In the genomic region with DNA sequence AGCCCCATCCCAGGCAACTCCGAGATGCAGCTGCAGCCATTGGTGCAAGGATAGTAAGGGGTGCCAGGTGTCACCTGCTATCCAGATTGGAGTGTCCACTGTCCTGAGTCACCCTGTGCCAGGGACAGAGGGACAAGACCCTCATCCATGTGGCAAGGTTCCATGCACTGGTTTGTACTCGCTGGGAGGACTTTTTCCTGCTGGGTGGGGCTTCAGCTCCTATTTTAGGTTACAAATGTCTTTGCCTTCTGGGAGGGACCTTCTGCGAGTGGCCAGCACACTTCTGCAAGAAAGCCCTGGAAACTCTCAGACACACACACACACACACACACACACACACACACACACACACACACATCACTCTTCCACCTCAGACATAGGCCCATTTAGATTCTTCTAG, we compare ENCODE assay signal across 14 mouse cellular contexts. TPM values are rescaled to one million over a fixed set of nuclear protein-coding genes. Genes with fewer than 3 reads are reported as not detected.
DNase-seq lines count a peak whose midpoint lies in the region; ATAC-seq and TF ChIP-seq lines count a peak whose summit lies in the region.
"Had no signal": no experiment of that assay in that cellular context is flagged by ENCODE, and none has a peak within 500 bp of the region (broad histone marks: within the 10 kb centered on the region; RNA-seq: fewer than 3 reads in every experiment).

No protein-coding gene starts in this region.

- intact Hi-C loops in heart, postnatal 25 days (cut with DNase I): loop anchor here (5.0 kb wide), 1 partner anchor 76 kb away; the partner anchor contains the start of gene Zfand2a

- no peaks in the 10 kb centered on the region for H3K9me3 ChIP-seq in kidney, postnatal 0 days (replicated peaks; ENCODE audit: low read length)
- no peaks in the 10 kb centered on the region for H3K9me3 ChIP-seq in embryonic facial prominence, embryonic 14.5 days (ENCODE audit: control insufficient read depth, low read length)
- H3K9me3 ChIP-seq in liver, embryonic 15.5 days (replicated peaks): no peaks in the 10 kb centered on the region

- H3K4me3 ChIP-seq in kidney, postnatal 0 days (replicated peaks; ENCODE audit: low read depth, low read length): no peak overlapping the region
- no peak overlapping the region for H3K4me3 ChIP-seq in embryonic facial prominence, embryonic 14.5 days (ENCODE audit: low read depth, low read length)
- H3K4me3 ChIP-seq in liver, embryonic 15.5 days (replicated peaks): peak overlapping the region; percentile 22

- no peak for ATAC-seq in kidney, postnatal 0 days (replicated peaks; ENCODE audit: low FRiP score, low read depth)
- ATAC-seq in embryonic facial prominence, embryonic 14.5 days (ENCODE audit: low read depth): no peak
- ATAC-seq in liver, embryonic 15.5 days (ENCODE audit: insufficient read depth): no peak
- ATAC-seq: forebrain, postnatal 0 days had no signal

- peak; percentile 59 to 76 for DNase-seq in heart, adult 18-20 months
- no peak for DNase-seq in heart, postnatal 25 days (ENCODE audit: low spot score)
- DNase-seq in kidney, postnatal 0 days (ENCODE audit: low spot score): no peak
- no peak for DNase-seq in kidney, postnatal 4 days
- no peak for DNase-seq in embryonic facial prominence, embryonic 14.5 days (ENCODE audit: low spot score)
- no peak for DNase-seq in testis, postnatal 10 days (ENCODE audit: low spot score)
- no peak for DNase-seq in yolk sac, embryonic 10.5 days (ENCODE audit: low spot score)
- DNase-seq: B cell, adult 2 months; cerebellum, adult 11 months; forebrain, postnatal 0 days; layer of hippocampus, adult 9-11 months; lung, postnatal 10 days had no signal

- WGBS in kidney, postnatal 0 days: 58% methylated on average over 3 of the region's 3 CpGs
- 64% methylated on average over 3 of the region's 3 CpGs for WGBS in embryonic facial prominence, embryonic 14.5 days
- WGBS in liver, embryonic 15.5 days (ENCODE audit: insufficient replicate concordance): 39% methylated on average over 3 of the region's 3 CpGs

- H3K9ac ChIP-seq in kidney, postnatal 0 days (ENCODE audit: low read depth, low read length): no peak overlapping the region
- H3K9ac ChIP-seq in embryonic facial prominence, embryonic 14.5 days (ENCODE audit: low read depth, low read length): 0 out of 2 replicates have a peak overlapping the region, but pooled peaks have one; percentile 4
- H3K9ac ChIP-seq in liver, embryonic 15.5 days: no peak overlapping the region
- H3K9ac ChIP-seq: forebrain, postnatal 0 days had no signal

- H3K4me1 ChIP-seq in kidney, postnatal 0 days (replicated peaks; ENCODE audit: insufficient read depth, low read length): peaks cover 25% of the 10 kb centered on the region; the same call in 1 of the 2 replicates
- H3K4me1 ChIP-seq in embryonic facial prominence, embryonic 14.5 days (ENCODE audit: control insufficient read depth, insufficient read depth, low read length): peaks cover 19% of the 10 kb centered on the region
- H3K4me1 ChIP-seq in liver, embryonic 15.5 days (replicated peaks): peaks cover 44% of the 10 kb centered on the region

- 0 out of 2 replicates have a peak overlapping the region, but pooled peaks have one; percentile 36 for H3K27ac ChIP-seq in kidney, postnatal 0 days
- H3K27ac ChIP-seq in embryonic facial prominence, embryonic 14.5 days (replicated peaks; ENCODE audit: low read depth, low read length): peak overlapping the region; percentile 72; the same call in 1 of the 2 replicates
- peak overlapping the region; percentile 73 for H3K27ac ChIP-seq in liver, embryonic 15.5 days (replicated peaks)

- no peak for TF ChIP-seq CTCF in kidney, postnatal 0 days (IDR thresholded peaks at IDR 0.05; ENCODE audit: low read depth)

- H3K27me3 ChIP-seq in kidney, postnatal 0 days (ENCODE audit: insufficient read depth, low read length): no peaks in the 10 kb centered on the region
- H3K27me3 ChIP-seq in embryonic facial prominence, embryonic 14.5 days (replicated peaks; ENCODE audit: control insufficient read depth, insufficient read depth, low read length): no peaks in the 10 kb centered on the region
- no peaks in the 10 kb centered on the region for H3K27me3 ChIP-seq in liver, embryonic 15.5 days

- H3K36me3 ChIP-seq in kidney, postnatal 0 days (ENCODE audit: insufficient read depth, low read length): no peaks in the 10 kb centered on the region
- no peaks in the 10 kb centered on the region for H3K36me3 ChIP-seq in embryonic facial prominence, embryonic 14.5 days (ENCODE audit: control insufficient read depth, insufficient read depth, low read length)
- no peaks in the 10 kb centered on the region for H3K36me3 ChIP-seq in liver, embryonic 15.5 days (replicated peaks)

- no peak overlapping the region for H3K4me2 ChIP-seq in kidney, postnatal 0 days (ENCODE audit: low read length)
- H3K4me2 ChIP-seq in embryonic facial prominence, embryonic 14.5 days (ENCODE audit: low read depth, low read length): no peak overlapping the region; the same call in 1 of the 2 replicates
- H3K4me2 ChIP-seq in liver, embryonic 15.5 days: peak overlapping the region; percentile 39; the same call in 1 of the 2 replicates

RNA-seq across cellular contexts. Expression of gene C130050O18Rik, which starts 0.9 kb away (rescaled TPM):
- under 1 TPM; 0.47 to 0.69 TPM for total RNA-seq in heart, adult 18-20 months (2021)
- under 1 TPM; 0.70 to 0.78 TPM for total RNA-seq in heart, postnatal 25 days (2021)
- 1.2 and 1.5 TPM in 2 replicates for polyA plus RNA-seq in kidney, postnatal 0 days (2015; fragmentation: Nextera tagmentation; extraction: Ambion mirVana)
- polyA plus RNA-seq in embryonic facial prominence, embryonic 14.5 days (2014; fragmentation: Nextera tagmentation; extraction: Ambion mirVana): 5.2 and 5.5 TPM in 2 replicates
- 1.9 and 2.4 TPM in 2 replicates for polyA plus RNA-seq in liver, embryonic 15.5 days (2015; fragmentation: Nextera tagmentation; extraction: Ambion mirVana)
- total RNA-seq: forebrain, postnatal 0 days had no signal

RNA-seq across cellular contexts. Expression of gene Gper1, which starts 17.0 kb away (rescaled TPM):
- total RNA-seq in heart, adult 18-20 months (2021): 1 to 10 TPM; 1.1 to 1.3 TPM
- 1 to 10 TPM; 1.3 to 2.1 TPM for total RNA-seq in heart, postnatal 25 days (2021)
- 11.3 and 11.9 TPM in 2 replicates for polyA plus RNA-seq in kidney, postnatal 0 days (2015; fragmentation: Nextera tagmentation; extraction: Ambion mirVana)
- 5.1 and 6.7 TPM in 2 replicates for polyA plus RNA-seq in embryonic facial prominence, embryonic 14.5 days (2014; fragmentation: Nextera tagmentation; extraction: Ambion mirVana)
- polyA plus RNA-seq in liver, embryonic 15.5 days (2015; fragmentation: Nextera tagmentation; extraction: Ambion mirVana): 0.10 and 0.14 TPM in 2 replicates

RNA-seq across cellular contexts. Expression of gene Gpr146, which starts 28.5 kb away (rescaled TPM):
- 10 to 100 TPM; 39.6 to 40.5 TPM for total RNA-seq in heart, adult 18-20 months (2021)
- total RNA-seq in heart, postnatal 25 days (2021): 10 to 100 TPM; 35.3 to 58.5 TPM
- polyA plus RNA-seq in kidney, postnatal 0 days (2015; fragmentation: Nextera tagmentation; extraction: Ambion mirVana): 7.6 and 7.8 TPM in 2 replicates
- 2.0 and 2.8 TPM in 2 replicates for polyA plus RNA-seq in embryonic facial prominence, embryonic 14.5 days (2014; fragmentation: Nextera tagmentation; extraction: Ambion mirVana)
- polyA plus RNA-seq in liver, embryonic 15.5 days (2015; fragmentation: Nextera tagmentation; extraction: Ambion mirVana): 25.0 and 26.4 TPM in 2 replicates

RNA-seq across cellular contexts. Expression of gene Cyp2w1, which starts 53.5 kb away (rescaled TPM):
- not detected for total RNA-seq in heart, adult 18-20 months (2021)
- not detected for total RNA-seq in heart, postnatal 25 days (2021)
- polyA plus RNA-seq in kidney, postnatal 0 days (2015; fragmentation: Nextera tagmentation; extraction: Ambion mirVana): not detected in 2 replicates
- 11.5 and 11.8 TPM in 2 replicates for polyA plus RNA-seq in embryonic facial prominence, embryonic 14.5 days (2014; fragmentation: Nextera tagmentation; extraction: Ambion mirVana)
- polyA plus RNA-seq in liver, embryonic 15.5 days (2015; fragmentation: Nextera tagmentation; extraction: Ambion mirVana): not detected in 2 replicates
- total RNA-seq: forebrain, postnatal 0 days had no signal
- polyA plus RNA-seq: forebrain, postnatal 0 days; heart, embryonic 16.5 days had no signal

RNA-seq across cellular contexts. Expression of gene 3110082I17Rik, which starts 54.4 kb away (rescaled TPM):
- total RNA-seq in heart, adult 18-20 months (2021): 1 to 10 TPM; 5.6 TPM
- total RNA-seq in heart, postnatal 25 days (2021): 1 to 10 TPM; 5.0 to 5.3 TPM
- polyA plus RNA-seq in kidney, postnatal 0 days (2015; fragmentation: Nextera tagmentation; extraction: Ambion mirVana): 25.6 and 26.6 TPM in 2 replicates
- 24.7 and 30.9 TPM in 2 replicates for polyA plus RNA-seq in embryonic facial prominence, embryonic 14.5 days (2014; fragmentation: Nextera tagmentation; extraction: Ambion mirVana)
- polyA plus RNA-seq in liver, embryonic 15.5 days (2015; fragmentation: Nextera tagmentation; extraction: Ambion mirVana): 12.0 and 12.3 TPM in 2 replicates

Comparison
In these comparisons a context has a peak if more than half of its experiments do, and no peak if none do; other contexts are left out.
1. DNase-seq: peak in heart, adult 18-20 months (2 of 2); none in heart, postnatal 25 days (single experiment), kidney, postnatal 0 days (single experiment), kidney, postnatal 4 days (0 of 2), embryonic facial prominence, embryonic 14.5 days (single experiment), testis, postnatal 10 days (single experiment) and yolk sac, embryonic 10.5 days (single experiment).
2. Peak in every context shown above with its lines, with median percentiles within 50 percentile points of each other: H3K27ac ChIP-seq.